Mouse (Mus musculus) lung, adult 2 months (tissue): ENCODE results near the gene Ccl12.

Experiments
- CTCF ChIP-seq: fragments of 200-500 bp; IDR thresholded peaks from 2 replicates; pipeline ENCODE4 v1.5.1; 2011; ENCODE audit warnings: mild to moderate bottlenecking, low read length, control low read depth; ENCODE audit not compliant: insufficient read depth
- POLR2A ChIP-seq: fragments of 200-500 bp; IDR thresholded peaks from 2 replicates; pipeline ENCODE4 v1.6.1; 2011; ENCODE audit warnings: low read depth, mild to moderate bottlenecking, control low read depth, low read length, borderline replicate concordance; ENCODE audit errors: extremely low read depth

GRCm38 (mm10) chr11:82053849-82054248 is 47.8 kb upstream of the Ccl12 start:
- TF ChIP-seq POLR2A = no peak
- no peak for TF ChIP-seq CTCF
